Comparison of ENCODE assay signal across 12 mouse cellular contexts in the genomic region with DNA sequence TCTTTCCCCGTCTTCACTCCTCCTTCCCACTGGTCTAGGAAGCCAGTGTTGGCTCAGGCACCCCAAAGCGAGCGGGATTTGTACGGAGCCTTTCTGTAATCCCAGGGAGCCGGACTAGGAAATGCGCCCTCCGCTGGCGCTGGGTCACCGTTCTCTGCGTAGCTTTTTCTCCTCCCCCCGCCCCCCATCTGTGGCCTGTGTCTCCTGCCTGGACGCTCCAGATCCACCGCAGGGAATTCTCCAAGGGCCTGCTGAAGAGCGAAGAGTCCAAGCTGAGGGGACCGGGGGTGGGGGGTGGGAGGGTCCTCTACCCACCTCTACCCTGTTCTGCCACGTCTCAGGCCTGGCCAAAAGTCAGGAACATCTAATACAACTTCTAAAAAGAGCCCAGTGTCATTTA. TPM values are rescaled to one million over a fixed set of nuclear protein-coding genes. Genes with fewer than 3 reads are reported as not detected.
DNase-seq lines count a peak whose midpoint lies in the region; ATAC-seq and TF ChIP-seq lines count a peak whose summit lies in the region.
"Had no signal": no experiment of that assay in that cellular context is flagged by ENCODE, and none has a peak within 500 bp of the region (broad histone marks: within the 10 kb centered on the region; RNA-seq: fewer than 3 reads in every experiment).

No protein-coding gene starts in this region.

- no peak overlapping the region for H3K27ac ChIP-seq in heart, embryonic 10.5 days
- no peak overlapping the region for H3K27ac ChIP-seq in ES-Bruce4 (ENCODE audit: insufficient read depth, low read length)
- H3K27ac ChIP-seq in hindbrain, embryonic 15.5 days (replicated peaks), result no peak overlapping the region
- no peak overlapping the region for H3K27ac ChIP-seq in limb, embryonic 10.5 days
- H3K27ac ChIP-seq: embryonic facial prominence, embryonic 15.5 days had no signal

- no peak for DNase-seq in heart, embryonic 10.5 days (ENCODE audit: low spot score)
- no peak for DNase-seq in heart, adult 8-10 months (ENCODE audit: low spot score)
- DNase-seq in limb, embryonic 10.5 days (ENCODE audit: low spot score), result peak; percentile 53
- no peak for DNase-seq in right cerebral cortex, adult 18-20 months
- no peak for DNase-seq in MN1 (ENCODE audit: low spot score)
- DNase-seq in lung, adult 18-20 months, result no peak

- peaks cover 24% of the 10 kb centered on the region for H3K4me1 ChIP-seq in heart, embryonic 10.5 days
- H3K4me1 ChIP-seq in ES-Bruce4 (ENCODE audit: control insufficient read depth, insufficient read depth, low read length), result no peaks in the 10 kb centered on the region
- peaks cover 16% of the 10 kb centered on the region for H3K4me1 ChIP-seq in hindbrain, embryonic 15.5 days (replicated peaks)
- peaks cover 29% of the 10 kb centered on the region for H3K4me1 ChIP-seq in limb, embryonic 10.5 days

- no peak for TF ChIP-seq POLR2A in ES-Bruce4 (IDR thresholded peaks at IDR 0.05; ENCODE audit: insufficient read depth, low read length)

- 0 out of 2 replicates have a peak overlapping the region, but pooled peaks have one; percentile 16 for H3K4me3 ChIP-seq in heart, embryonic 10.5 days
- no peak overlapping the region for H3K4me3 ChIP-seq in ES-Bruce4 (ENCODE audit: low read depth, low read length)
- H3K4me3 ChIP-seq in hindbrain, embryonic 15.5 days, result no peak overlapping the region
- no peak overlapping the region for H3K4me3 ChIP-seq in limb, embryonic 10.5 days

- H3K36me3 ChIP-seq in heart, embryonic 10.5 days, result no peaks in the 10 kb centered on the region
- H3K36me3 ChIP-seq in ES-Bruce4 (ENCODE audit: control insufficient read depth, insufficient read depth, low read length, poor library complexity, severe bottlenecking), result no peaks in the 10 kb centered on the region
- no peaks in the 10 kb centered on the region for H3K36me3 ChIP-seq in hindbrain, embryonic 15.5 days
- H3K36me3 ChIP-seq in limb, embryonic 10.5 days, result no peaks in the 10 kb centered on the region
- H3K36me3 ChIP-seq: embryonic facial prominence, embryonic 15.5 days had no signal

- 5% methylated on average over 16 of the region's 16 CpGs for WGBS in heart, embryonic 10.5 days
- 3% methylated on average over 16 of the region's 16 CpGs for WGBS in hindbrain, embryonic 15.5 days
- under 1% methylated on average over 16 of the region's 16 CpGs for WGBS in limb, embryonic 10.5 days

- peak overlapping the region; percentile 17; the same call in 1 of the 2 replicates for H3K4me2 ChIP-seq in hindbrain, embryonic 15.5 days

- no peak for TF ChIP-seq EP300 in ES-Bruce4 (IDR thresholded peaks at IDR 0.05; ENCODE audit: insufficient read depth, low read depth, low read length)

- TF ChIP-seq CTCF in ES-Bruce4 (IDR thresholded peaks at IDR 0.05; ENCODE audit: low read depth, low read length), result peak; percentile 44

- ATAC-seq in hindbrain, embryonic 15.5 days (ENCODE audit: low FRiP score, low read depth), result no peak
- ATAC-seq: activated CD4-positive, CD25-positive, alpha-beta regulatory T cell, adult 4 months had no signal

- H3K27me3 ChIP-seq in heart, embryonic 10.5 days (ENCODE audit: insufficient read depth, poor library complexity, severe bottlenecking), result peaks cover 100% of the 10 kb centered on the region
- peaks cover 27% of the 10 kb centered on the region for H3K27me3 ChIP-seq in ES-Bruce4 (ENCODE audit: control insufficient read depth, insufficient read depth, low read length, poor library complexity, severe bottlenecking)
- peaks cover 80% of the 10 kb centered on the region for H3K27me3 ChIP-seq in hindbrain, embryonic 15.5 days
- peaks cover 100% of the 10 kb centered on the region for H3K27me3 ChIP-seq in limb, embryonic 10.5 days (ENCODE audit: low read depth, poor library complexity, severe bottlenecking)

- H3K9me3 ChIP-seq in heart, embryonic 10.5 days, result no peaks in the 10 kb centered on the region
- no peaks in the 10 kb centered on the region for H3K9me3 ChIP-seq in ES-Bruce4 (replicated peaks; ENCODE audit: control insufficient read depth, insufficient read depth, low read length, poor library complexity, severe bottlenecking)
- H3K9me3 ChIP-seq in hindbrain, embryonic 15.5 days, result no peaks in the 10 kb centered on the region
- H3K9me3 ChIP-seq in limb, embryonic 10.5 days (replicated peaks), result no peaks in the 10 kb centered on the region
- H3K9me3 ChIP-seq: embryonic facial prominence, embryonic 15.5 days had no signal

- H3K9ac ChIP-seq in ES-Bruce4 (ENCODE audit: low read depth, poor library complexity, severe bottlenecking), result no peak overlapping the region
- H3K9ac ChIP-seq in hindbrain, embryonic 15.5 days, result no peak overlapping the region
- H3K9ac ChIP-seq: embryonic facial prominence, embryonic 15.5 days had no signal

RNA-seq across cellular contexts. Expression of a gene that starts 15.5 kb away (rescaled TPM):
- polyA plus RNA-seq in heart, embryonic 10.5 days (2016; fragmentation: Nextera tagmentation; extraction: Ambion mirVana), result 0.20 TPM in 1 of 2 replicates, not detected in the other
- total RNA-seq in heart, adult 8-10 months (2022), result not detected
- polyA plus RNA-seq in ES-Bruce4 (2011; ENCODE audit: insufficient read depth, insufficient read length, low read depth, missing spikeins), result not detected in 2 replicates
- 12.3 and 15.5 TPM in 2 replicates for polyA plus RNA-seq in hindbrain, embryonic 15.5 days (2015; fragmentation: Nextera tagmentation; extraction: Ambion mirVana)
- 0.05 and 0.20 TPM in 2 replicates for polyA plus RNA-seq in limb, embryonic 10.5 days (2016; fragmentation: Nextera tagmentation; extraction: Ambion mirVana)
- total RNA-seq: gastrocnemius, adult 8-10 months had no signal
- polyA plus RNA-seq: activated CD4-positive, CD25-positive, alpha-beta regulatory T cell, adult 4 months; intestine, embryonic 14.5 days had no signal

Comparison
In these comparisons a context has a peak if more than half of its experiments do, and no peak if none do; other contexts are left out.
1. RNA of a gene that starts 15.5 kb away (polyA plus RNA-seq): 12.3 to 15.5 TPM in hindbrain, embryonic 15.5 days; 0.20 TPM in heart, embryonic 10.5 days, 0.05 to 0.20 TPM in limb, embryonic 10.5 days and not detected in ES-Bruce4; every median in the first group is over 10 times any median in the second.